Mouse (Mus musculus) kidney, adult 2 months (tissue): ENCODE measurements around the gene Gca. TPM values are rescaled to one million over a fixed set of nuclear protein-coding genes. Genes with fewer than 3 reads are reported as not detected.

Experiments
- DNase-seq: peaks from one replicate; pipeline ENCODE4 v3.0.0; 2021
- H3K27ac ChIP-seq: fragments of 200-500 bp; 2 replicates; pipeline ENCODE4 v1.5.1; 2012; ENCODE audit warnings: low read depth, low read length, control low read depth, inconsistent platforms; ENCODE audit not compliant: insufficient read depth
- H3K27me3 ChIP-seq: fragments of 200-500 bp; replicated peaks from 2 replicates; pipeline ENCODE4 v1.6.1; 2012; ENCODE audit warnings: mild to moderate bottlenecking, moderate library complexity, low read length, inconsistent platforms; ENCODE audit not compliant: control insufficient read depth, insufficient read depth
- H3K36me3 ChIP-seq: fragments of 200-500 bp; 2 replicates; pipeline ENCODE4 v1.6.1; 2012; ENCODE audit warnings: mild to moderate bottlenecking, moderate library complexity, low read length, inconsistent platforms; ENCODE audit not compliant: control insufficient read depth, insufficient read depth
- H3K4me1 ChIP-seq: fragments of 200-500 bp; 2 replicates; pipeline ENCODE4 v1.6.1; 2011; ENCODE audit warnings: low read length; ENCODE audit not compliant: control insufficient read depth, insufficient read depth
- H3K4me3 ChIP-seq: fragments of 200-500 bp; 2 replicates; pipeline ENCODE4 v1.5.1; 2011; ENCODE audit warnings: mild to moderate bottlenecking, low read depth, low read length, control low read depth; ENCODE audit not compliant: insufficient read depth
- CTCF ChIP-seq: fragments of 200-500 bp; conservative IDR thresholded peaks from 2 replicates; pipeline ENCODE4 v1.5.1; 2011; ENCODE audit warnings: low read depth, mild to moderate bottlenecking, control low read depth, low read length, moderate library complexity, mixed read lengths; ENCODE audit not compliant: insufficient read depth, insufficient read length
- POLR2A ChIP-seq: fragments of 200-500 bp; IDR thresholded peaks from one replicate; pipeline ENCODE4 v1.6.1; 2011; ENCODE audit warnings: low read depth, low read length, control low read depth
- WGBS: fragments of 180-500 bp; shearing (Covaris S2); methylation state at CpG from one replicate; pipeline ENCODE4 v1.1.7; 2018; 5-methylcytosine and 5-hydroxymethylcytosine counted together
- polyA plus RNA-seq: library from polyadenylated mRNA; depleted of rRNA; stranded (reverse); fragments of >200 nt; gene quantifications from 2 replicates; pipeline ENCODE4 v1.2.3, GENCODE M21; 2012

Gene Gca
- polyA plus RNA-seq, 1 experiment: 20.1 TPM

DNA sequence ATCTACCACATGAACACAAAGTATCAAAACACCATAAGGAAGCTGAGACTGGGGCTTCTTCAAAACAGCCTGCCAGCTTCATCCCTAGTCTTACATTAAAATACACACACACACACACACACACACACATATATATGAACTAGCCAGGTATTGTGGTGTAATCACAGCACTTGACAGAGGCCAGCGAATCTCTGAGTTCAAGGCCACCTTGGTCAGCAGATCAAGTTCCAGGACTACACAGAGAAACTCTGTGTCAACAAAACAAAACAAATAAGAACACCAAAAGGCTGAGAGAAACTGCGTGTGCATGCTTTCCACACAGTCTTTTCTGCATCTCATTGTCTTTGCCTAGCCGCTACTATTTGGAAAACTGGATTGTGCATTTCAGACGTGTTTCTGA, 11.6 kb upstream of the Gca start:
- 84% methylated on average over 4 of the region's 4 CpGs for WGBS
- no peaks in the 10 kb centered on the region for H3K36me3 ChIP-seq
- no peak overlapping the region for H3K27ac ChIP-seq
- H3K4me1 ChIP-seq: no peaks in the 10 kb centered on the region
- TF ChIP-seq POLR2A (no peak), CTCF (no peak)
- no peak for DNase-seq
- H3K4me3 ChIP-seq: no peak overlapping the region
- no peaks in the 10 kb centered on the region for H3K27me3 ChIP-seq

DNA sequence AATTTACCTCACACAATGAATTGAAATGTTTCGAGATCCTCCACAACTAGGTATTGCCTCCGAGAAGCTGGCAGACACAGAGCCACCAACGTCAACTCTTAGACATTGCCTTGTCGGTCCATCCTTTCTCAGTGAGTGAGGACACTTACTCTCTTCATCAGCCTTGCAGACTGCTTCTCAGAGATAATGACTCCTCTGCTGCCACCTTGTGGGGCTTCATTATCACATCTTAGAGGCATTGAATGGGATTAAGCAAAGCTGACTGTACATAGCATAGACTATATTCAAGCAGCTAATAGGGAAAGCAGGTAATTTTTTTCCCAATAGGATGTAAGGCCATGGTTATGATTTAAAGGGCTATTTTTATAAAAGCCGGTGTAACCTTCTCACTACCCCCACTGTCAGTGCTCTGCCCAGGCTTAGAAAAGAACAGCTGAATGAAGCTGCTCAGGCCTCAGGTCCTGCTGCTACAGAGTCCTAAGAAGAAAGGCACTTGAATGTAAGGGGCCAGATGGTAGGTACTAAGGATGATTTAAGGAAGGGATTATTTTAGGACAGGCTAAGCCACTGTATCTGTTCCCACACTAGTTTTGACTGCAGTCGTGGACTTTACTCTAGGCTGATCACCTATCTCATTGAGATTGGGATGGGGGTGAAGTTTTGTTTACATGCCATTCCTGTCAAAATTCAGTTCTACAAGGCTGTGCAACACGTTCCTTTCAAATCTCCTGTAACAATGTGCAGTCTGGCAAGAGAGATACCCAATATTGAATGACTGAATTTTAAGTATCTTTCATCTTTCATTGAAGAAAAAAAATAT, 9.4 kb upstream of the Gca start:
- Histone ChIP-seq H3K27me3 (no peaks in the 10 kb centered on the region), H3K4me1 (no peaks in the 10 kb centered on the region), H3K36me3 (no peaks in the 10 kb centered on the region), H3K4me3 (no peak overlapping the region), H3K27ac (no peak overlapping the region)
- no peak for TF ChIP-seq POLR2A
- peak; percentile 51 for TF ChIP-seq CTCF
- DNase-seq: peak; percentile 77
- 47% methylated on average over 7 of the region's 7 CpGs for WGBS

DNA sequence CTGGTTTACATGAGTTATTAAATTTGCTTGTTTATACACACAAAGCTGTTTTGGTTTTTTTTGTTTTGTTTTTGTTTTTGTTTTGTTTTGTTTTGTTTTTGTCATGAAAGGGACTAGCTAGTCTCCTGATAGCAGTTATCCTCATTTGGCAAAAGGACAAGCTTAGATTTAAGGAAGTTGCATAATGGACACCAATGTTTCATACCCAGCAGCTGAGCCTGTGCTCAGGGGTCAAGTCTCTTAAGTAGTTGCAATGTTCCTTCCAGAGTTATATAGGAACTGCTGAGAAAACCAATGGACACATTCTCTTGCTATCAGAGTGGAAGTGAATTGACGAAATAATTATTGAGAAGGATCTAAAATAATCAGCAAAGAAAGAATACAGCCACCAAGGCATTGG, 8.0 kb upstream of the Gca start:
- Histone ChIP-seq H3K4me3 (no peak overlapping the region), H3K27me3 (no peaks in the 10 kb centered on the region), H3K36me3 (no peaks in the 10 kb centered on the region), H3K4me1 (no peaks in the 10 kb centered on the region), H3K27ac (no peak overlapping the region)
- DNase-seq: no peak
- 84% methylated on average over 1 of the region's 1 CpGs for WGBS
- TF ChIP-seq POLR2A: no peak
- no peak for TF ChIP-seq CTCF

DNA sequence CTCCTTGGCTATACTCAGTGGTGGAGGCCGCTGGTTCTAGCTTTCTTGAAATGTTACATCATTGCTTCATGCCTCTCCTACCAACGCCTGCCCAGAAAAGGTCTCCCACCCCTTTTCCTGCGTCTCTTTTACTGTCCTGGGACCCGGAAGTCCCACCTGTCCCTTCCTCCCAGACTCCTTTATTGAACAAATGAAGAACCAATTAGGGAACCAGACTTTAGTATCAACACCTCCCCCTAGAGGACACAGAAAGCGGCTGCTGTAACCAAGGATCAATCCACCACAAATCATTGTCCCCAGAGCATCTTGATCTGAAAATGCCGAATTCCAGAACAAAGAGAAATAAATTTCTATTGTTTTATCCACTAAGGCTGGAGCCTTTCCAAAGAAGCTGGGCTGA, 3.5 kb upstream of the Gca start:
- H3K4me1 ChIP-seq: no peaks in the 10 kb centered on the region
- WGBS: 53% methylated on average over 6 of the region's 6 CpGs

DNA sequence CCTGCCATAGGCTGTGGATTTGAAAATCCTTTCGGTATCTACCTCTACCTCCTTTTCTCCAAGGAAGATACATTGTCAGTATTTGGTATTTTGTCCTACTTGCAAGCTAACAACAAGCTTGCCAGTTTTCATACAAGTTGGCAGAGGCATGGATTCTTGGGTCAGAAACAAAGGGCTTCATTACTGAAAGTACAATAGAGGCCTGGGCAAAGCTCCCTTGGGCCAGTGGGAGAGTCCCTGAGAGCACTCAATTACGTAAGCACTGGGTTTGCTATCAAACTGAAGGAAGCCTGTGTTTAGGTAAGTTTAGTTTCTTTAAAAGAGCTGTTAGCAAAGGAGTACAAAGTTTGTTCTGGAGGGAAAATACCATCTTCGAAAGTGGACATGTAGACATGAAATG, 1.5 kb upstream of the Gca start:
- Histone ChIP-seq H3K36me3 (no peaks in the 10 kb centered on the region), H3K27me3 (no peaks in the 10 kb centered on the region), H3K4me3 (no peak overlapping the region), H3K27ac (no peak overlapping the region), H3K4me1 (no peaks in the 10 kb centered on the region)
- 95% methylated on average over 3 of the region's 3 CpGs for WGBS
- no peak for TF ChIP-seq POLR2A
- no peak for TF ChIP-seq CTCF
- no peak for DNase-seq

More for the DNA sequence above, 3.5 kb upstream of the Gca start:
- Histone ChIP-seq H3K4me3 (no peak overlapping the region), H3K36me3 (no peaks in the 10 kb centered on the region), H3K27ac (no peak overlapping the region), H3K27me3 (no peaks in the 10 kb centered on the region)
- no peak for TF ChIP-seq POLR2A
- no peak for TF ChIP-seq CTCF
- DNase-seq: no peak

DNA sequence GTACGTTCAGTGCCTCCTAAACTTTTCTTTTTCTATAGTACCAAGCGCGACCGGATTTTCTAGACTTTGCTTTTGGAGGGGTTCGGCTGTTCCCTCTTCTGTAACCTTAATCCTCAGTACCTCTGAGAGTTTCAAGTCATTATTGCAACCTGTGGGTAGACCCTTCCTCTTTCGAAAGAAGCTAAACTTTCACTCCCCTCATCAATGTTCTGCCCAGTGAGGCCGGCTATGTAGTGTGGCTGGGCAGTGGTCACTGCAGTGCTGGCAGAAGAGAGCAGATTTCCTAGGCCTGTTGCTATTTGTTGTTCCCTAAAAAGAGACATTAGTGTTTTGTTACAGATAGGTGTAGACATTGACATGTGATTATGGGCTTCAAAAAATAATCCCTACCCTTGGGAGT, 754 bp downstream of the Gca start:
- no peak for TF ChIP-seq CTCF
- no peak for TF ChIP-seq POLR2A
- no peak for DNase-seq
- Histone ChIP-seq H3K36me3 (no peaks in the 10 kb centered on the region), H3K4me1 (no peaks in the 10 kb centered on the region), H3K27me3 (no peaks in the 10 kb centered on the region), H3K4me3 (peak overlapping the region; percentile 54), H3K27ac (peak overlapping the region; percentile 59; the same call in 1 of the 2 replicates)
- WGBS: 59% methylated on average over 7 of the region's 7 CpGs

DNA sequence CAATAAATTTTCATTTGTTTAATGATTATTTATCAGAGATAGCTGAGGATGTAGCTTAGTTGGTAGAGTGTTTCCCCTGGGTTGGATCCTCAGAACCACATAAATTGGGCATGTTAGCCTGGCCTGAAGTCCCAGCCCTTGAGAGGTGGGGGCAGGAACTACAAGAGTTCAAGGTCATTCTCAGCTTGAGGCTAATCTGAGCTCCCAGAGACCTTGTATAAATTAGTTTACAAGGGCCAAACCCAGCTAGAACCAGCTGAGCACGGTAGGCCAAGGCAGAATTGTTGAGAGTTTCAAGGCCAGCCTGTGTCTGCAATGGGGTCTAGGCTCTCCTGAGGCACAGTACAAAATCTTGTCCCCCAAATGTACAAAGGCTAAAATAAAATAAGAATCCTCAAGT, 1.5 kb downstream of the Gca start:
- WGBS: 50% methylated on average over 1 of the region's 1 CpGs

DNA sequence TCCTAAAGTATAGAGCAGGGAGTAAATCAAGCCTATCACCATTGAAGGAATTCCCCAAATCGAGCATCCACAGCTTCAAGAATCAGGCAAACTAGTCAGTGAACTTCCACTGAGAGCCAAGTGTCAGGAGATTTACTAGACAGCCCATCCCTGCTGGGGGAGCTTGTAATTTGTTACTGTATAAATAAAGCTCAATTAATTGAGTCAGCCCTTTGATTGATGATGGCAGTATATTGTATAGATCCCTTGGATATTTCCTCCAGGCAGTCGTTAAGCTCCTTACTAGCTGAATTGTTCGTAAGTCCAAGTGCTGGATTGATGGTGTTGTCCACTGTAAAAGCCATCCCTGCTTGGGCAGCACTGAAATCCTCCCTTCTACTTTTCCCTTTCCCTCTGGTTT, 5.8 kb downstream of the Gca start:
- TF ChIP-seq POLR2A: no peak
- TF ChIP-seq CTCF: no peak
- no peaks in the 10 kb centered on the region for H3K27me3 ChIP-seq
- DNase-seq: no peak
- no peaks in the 10 kb centered on the region for H3K4me1 ChIP-seq
- WGBS: 50% methylated on average over 3 of the region's 3 CpGs
- no peak overlapping the region for H3K4me3 ChIP-seq
- H3K36me3 ChIP-seq: no peaks in the 10 kb centered on the region
- H3K27ac ChIP-seq: no peak overlapping the region

More for the DNA sequence above, 1.5 kb downstream of the Gca start:
- H3K36me3 ChIP-seq: no peaks in the 10 kb centered on the region
- H3K4me1 ChIP-seq: no peaks in the 10 kb centered on the region
- H3K27ac ChIP-seq: peak overlapping the region; percentile 87
- TF ChIP-seq CTCF: no peak
- TF ChIP-seq POLR2A: no peak
- 0 out of 2 replicates have a peak overlapping the region, but pooled peaks have one; percentile 31 for H3K4me3 ChIP-seq
- peak; percentile 58 for DNase-seq
- no peaks in the 10 kb centered on the region for H3K27me3 ChIP-seq
